Mouse (Mus musculus): ENCODE data around the gene Agrp.
"Not testable (repeated sequence)": the region's sequence is repeated elsewhere in the genome, so short reads cannot be mapped to it uniquely, and the experiment has no call there.

The Agrp gene

DNA sequence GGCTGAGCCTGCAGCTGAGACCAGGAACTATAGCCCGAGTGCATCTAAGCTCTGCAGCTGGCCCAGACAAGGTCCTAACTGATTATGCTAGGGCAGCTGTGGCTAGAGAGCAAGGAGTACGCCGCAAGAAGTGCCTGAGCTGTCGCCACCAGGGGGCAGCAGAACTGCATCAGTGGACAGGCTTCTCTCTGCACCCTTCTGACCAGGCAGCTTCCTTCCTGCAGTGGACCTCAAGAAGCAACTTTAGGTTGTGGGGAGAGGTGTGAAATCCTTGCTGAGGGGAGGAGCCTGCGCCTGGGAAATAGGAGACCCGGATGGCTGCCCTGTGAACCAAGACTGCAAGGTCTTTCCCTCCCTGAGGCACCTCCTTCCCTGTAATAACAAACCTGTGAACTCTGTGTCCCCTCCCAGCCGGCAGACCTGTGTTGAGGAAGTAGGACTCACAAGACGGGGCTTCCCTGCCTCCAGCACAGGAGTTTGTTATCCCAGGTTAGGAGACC lies 14.7 kb downstream of the Agrp start:
- DNase-seq (ENCODE audit: low spot score): peak; percentile 95

DNA sequence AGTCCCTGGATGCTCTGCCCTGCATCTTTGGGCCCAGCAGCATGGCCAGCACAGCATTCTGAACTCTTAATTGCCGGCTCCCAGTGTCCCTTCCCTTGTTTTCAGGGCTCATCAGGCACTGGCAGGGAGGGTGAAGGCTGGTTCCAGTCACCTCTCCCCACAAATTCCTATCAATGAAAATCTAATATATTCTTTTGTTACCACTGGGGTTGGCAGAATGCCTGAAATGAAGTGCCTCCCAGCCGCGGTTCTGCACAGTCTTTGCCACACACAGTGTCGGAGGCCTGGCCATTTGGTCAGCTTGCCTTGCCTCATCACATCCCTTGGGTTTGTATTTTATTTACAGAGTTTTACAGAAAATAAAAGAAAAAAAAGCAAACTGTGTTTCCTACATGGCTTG lies 15.4 kb downstream of the Agrp start:
- no peak for DNase-seq (ENCODE audit: low spot score)

DNA sequence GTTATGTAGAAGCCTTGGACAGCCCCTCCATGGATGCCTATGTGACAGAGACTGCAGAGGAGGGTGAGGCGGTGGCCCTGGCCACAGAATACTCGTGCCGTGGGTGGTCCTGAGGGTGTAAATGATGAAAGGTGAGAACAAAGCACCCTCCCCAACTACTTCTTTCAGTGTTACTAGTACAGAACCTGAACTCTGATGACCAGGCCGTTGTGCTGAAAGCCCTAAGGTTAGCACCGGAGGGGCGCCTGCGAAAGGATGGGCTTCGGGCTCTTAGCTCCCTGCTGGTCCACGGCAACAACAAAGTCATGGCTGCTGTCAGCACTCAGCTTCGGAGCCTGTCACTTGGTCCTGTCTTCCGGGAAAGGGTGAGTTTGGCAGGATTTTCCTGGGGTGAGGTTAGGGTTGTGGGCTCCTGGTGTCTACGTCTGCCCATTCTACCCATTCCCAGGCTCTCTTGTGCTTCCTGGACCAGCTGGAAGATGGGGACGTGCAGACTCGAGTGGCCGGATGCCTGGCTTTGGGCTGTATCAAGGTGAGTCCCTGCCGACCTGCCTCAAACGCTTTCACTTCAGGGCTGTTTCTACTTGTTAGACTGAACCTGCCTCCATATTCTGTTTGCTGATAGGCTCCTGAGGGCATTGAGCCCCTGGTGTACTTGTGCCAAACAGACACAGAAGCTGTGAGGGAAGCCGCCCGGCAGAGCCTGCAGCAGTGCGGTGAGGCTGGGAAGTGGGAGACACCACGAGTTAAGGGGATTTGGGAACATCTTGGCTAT lies 16.1 kb downstream of the Agrp start:
- DNase-seq (ENCODE audit: low spot score): no peak

DNA sequence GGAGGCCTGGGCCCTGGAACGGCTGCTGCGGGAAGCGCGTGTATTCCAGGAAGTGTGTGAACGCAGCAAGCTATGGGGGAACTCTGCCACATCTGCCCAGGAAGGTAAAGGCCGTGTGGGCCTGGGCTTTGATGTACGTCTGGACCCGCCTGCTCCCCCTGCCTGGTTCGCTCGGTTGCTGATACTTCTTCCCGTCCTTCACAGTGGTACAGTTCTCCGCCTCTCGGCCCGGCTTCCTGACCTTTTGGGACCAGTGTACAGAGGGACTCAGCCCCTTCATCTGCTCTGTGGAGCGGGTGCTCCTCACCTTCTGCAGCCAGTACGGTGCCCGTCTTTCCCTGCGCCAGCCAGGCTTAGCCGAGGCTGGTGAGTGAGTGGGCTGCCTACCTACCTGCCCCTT lies 17.0 kb downstream of the Agrp start:
- DNase-seq (ENCODE audit: low spot score): no peak

DNA sequence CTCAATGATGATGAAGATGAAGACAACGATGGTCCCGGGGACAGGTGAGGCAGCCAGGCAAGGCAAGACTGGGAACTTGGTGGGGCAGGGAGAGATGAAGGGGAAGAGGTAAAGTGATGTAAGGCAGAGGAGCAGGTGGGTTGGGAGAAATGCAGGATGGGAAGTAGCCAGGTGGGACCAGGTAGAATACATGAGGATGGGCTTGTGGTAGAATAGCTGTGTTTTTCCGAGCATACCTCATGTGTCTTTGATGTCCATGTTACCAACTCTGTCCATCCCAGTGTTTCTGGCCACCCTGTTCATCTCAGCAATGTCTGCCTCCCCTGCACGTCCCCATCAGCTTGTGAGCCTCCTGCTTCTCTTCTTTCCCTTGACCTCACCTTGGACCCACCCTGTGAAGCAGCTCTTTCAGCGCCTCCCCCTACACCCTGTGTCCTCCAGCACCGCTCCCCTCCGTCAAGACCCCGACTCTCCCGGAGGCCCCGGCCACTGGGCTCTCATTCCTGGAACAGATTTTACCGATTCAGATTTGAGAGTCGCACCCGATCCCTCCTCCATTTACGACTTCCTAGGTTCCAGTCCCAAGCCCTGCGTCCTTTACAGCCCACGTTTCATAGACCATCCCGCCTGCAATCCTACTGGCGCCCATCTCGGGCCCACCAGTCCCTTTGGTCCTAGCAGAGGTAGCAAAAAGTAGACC lies 18.2 kb downstream of the Agrp start:
- DNase-seq (ENCODE audit: low spot score): no peak

DNA sequence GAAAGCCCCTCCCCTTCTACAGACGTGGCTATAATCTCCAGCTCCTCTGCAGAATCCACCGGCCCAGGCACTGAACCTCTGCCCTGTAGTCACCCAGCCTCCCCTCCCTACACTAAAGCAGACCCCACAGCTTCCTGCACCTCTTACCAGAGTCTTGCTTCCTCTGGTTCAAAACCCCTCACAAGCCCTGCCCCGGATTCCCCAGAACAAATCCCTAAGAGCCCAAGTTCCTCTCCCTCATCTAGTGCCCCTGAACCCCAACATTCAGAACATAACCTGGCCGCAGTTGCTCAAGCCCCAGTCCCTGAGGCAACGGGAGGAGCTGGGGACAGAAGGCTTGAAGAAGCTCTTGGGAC lies 18.9 kb downstream of the Agrp start:
- no peak for DNase-seq (ENCODE audit: low spot score)

DNA sequence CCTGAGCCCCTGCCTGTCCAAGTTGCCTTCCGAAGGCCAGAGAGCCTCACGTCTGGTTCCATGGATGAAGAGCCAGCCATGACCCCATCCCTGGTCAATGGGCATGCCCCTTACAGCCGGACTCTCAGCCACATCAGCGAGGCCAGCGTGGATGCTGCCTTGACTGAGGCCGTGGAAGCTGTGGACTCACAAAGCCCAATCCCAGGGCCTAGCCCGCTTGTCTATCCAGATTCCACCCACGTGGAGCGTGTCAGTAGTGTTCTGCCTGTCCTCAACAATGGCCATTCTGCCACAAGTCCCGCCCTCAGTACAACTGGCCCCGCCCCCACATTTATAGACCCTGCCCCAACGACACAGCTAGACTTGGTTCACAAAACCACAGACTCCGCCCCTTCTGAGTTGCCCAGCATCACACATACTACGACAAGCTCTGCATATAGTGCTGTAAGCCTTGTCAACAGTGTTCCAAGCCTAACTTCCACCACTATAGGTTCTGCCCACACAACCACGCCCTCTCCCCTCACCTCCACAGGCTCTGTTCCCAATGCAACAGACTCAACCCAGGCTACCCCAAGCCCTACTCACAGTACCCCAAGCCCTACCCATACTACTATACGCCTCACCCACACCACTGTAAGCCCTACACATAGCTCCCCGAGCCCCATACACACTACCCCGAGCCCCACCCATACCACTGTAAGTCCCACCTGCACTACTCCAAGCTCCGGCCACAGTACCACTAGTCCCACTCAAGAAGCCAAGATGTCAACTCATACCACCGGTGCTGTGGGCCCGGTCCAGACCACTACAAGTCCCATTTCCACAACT lies 19.5 kb downstream of the Agrp start:
- DNase-seq (ENCODE audit: low spot score): no peak

DNA sequence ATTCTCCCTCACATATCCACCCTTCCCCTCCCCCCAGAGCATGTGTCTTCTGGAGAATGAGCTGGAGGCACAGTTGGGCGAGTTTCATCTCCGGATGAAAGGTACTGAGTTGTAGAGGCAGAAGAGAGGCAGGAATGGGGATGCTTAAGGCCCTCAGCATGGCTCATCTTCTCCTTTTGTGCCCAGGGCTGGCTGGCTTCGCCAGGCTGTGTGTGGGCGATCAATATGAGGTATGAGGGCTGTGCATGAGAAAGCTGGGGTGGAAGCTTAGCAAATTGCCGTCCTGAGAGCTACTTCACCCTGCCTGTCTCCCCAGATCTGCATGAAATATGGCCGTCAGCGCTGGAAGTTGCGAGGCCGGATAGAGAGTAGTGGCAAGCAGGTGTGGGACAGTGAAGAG lies 21.3 kb downstream of the Agrp start:
- no peak for DNase-seq (ENCODE audit: low spot score)

DNA sequence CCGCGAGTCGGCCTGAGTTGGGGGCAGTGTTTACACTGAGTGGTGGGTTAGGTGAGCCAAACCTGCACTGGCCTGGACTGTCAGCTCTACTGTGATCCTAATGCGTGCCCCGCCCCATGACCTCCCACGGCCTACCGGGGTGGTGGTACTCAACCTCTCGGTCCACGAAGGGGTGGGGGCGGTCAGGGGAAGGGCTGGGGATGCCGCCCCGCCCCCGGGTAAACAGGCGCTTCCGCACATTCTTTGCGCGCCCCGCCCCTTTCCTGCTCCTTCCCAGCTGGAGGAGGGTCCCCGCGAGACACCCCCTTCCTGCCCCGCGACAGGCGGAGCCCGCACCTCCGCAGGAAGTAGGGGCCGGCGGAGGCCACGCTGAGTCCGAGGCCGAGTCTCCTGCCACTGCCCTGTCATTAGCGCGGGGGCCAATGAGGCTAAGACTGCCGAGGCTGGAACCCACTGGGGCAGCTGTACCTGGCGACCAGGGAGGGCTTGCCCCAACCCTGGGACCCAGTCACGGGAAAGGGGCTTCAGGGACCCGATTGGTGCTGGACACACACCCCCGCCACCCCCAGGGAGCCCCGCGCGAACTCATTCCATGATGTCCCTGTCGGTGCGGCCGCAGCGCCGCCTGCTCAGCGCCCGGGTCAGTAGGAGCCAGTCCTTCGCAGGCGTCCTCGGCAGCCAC lies 23.2 kb downstream of the Agrp start:
- DNase-seq (ENCODE audit: low spot score): no peak

DNA sequence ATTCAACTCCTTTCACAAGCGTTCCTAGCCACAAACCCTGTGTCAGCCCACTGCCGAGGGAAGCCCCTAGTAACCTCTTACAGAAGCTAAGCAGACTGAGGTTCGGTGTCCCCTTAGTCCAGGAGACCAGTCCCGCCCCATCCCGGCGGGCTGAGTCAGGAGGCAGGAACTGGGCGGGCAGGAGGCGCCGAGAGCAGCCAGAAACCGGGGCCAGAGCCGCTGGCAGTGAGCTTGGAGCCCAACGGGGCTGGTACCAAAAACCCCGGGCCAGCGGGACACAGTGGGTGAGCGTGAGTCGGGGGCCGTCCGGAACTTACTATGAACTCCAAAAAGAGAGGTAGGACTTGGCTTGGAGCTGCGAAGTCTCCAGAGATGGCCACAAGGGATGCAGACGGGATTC lies 24.2 kb downstream of the Agrp start:
- no peak for DNase-seq (ENCODE audit: low spot score)

DNA sequence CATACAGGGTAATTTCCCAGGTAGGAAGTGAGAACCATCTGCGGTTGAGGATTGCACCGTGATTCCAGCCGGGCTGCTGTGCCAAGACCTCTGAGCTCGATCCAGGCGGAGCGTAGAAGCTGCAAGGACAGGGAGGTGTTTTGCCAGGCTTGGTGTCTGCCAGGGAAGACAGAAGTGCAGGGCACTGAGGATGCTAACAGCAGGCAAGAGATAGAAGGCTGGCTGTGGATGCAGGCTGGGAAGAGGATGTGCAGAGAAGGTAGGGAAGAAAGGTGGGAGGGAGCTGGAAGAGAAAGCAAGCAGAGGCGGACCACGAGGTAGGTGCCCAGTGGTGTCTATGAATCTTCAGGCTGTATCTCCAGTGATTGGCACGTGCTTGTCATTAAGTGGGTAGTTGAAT lies 25.4 kb downstream of the Agrp start:
- no peak for DNase-seq (ENCODE audit: low spot score)

DNA sequence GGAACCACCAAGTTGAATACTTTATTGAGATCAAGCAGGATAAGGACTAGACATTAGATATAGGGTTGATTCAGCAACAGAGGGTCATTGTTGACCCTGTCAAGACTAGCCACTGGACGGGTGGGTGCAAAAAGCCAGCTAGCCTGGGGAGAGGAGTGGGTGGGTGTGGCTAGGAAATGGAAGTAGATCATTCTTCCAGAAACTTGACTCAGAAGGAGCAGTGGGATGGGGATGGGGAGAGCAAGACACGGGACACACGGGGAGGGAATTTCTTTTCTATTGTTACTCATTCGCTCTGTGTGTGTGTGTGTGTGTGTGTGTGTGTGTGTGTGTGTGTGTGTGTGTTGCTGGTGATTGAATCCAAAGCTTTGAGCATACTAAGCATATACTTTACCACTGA lies 27.4 kb downstream of the Agrp start:
- no peak for DNase-seq (ENCODE audit: low spot score)

DNA sequence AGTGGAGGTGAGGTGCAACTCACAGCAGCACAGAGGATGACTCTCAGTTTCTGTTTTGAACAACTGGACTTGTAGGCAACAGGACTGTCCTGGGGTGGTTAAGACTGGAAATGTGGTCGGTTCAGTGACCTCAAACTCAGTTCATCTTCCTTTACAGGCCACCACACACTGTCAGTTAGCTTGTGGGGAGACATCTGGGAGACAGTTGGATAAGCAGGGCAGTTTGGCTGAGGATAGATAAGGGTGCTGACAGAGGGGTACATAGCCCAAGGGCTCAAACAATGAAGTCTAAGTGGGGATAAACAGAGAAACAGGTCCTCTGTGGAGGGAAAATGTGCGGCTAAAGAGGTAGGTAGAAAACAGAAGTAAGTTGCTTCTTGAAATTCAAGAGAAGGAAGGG lies 27.8 kb downstream of the Agrp start:
- DNase-seq (ENCODE audit: low spot score): no peak

DNA sequence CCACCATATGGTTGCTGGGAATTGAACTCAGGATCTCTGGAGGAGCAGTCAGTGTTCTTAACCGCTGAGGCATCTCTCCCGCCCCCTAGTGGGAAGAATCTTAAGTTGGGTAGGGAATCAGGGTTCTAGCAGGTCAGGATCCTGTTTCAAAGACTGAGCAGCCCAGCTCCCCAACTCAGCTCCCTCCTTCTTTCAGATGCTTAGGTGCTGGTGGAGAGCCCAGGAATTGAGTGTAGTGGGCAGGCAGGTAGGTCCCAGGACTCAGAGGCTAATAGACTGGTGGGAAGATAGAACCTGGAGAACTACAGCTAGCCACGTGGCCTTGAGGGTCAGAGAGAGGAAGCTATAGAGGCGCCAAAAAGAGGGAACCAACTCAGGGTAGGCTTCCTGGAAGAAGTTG lies 29.5 kb downstream of the Agrp start:
- no peak for DNase-seq (ENCODE audit: low spot score)

DNA sequence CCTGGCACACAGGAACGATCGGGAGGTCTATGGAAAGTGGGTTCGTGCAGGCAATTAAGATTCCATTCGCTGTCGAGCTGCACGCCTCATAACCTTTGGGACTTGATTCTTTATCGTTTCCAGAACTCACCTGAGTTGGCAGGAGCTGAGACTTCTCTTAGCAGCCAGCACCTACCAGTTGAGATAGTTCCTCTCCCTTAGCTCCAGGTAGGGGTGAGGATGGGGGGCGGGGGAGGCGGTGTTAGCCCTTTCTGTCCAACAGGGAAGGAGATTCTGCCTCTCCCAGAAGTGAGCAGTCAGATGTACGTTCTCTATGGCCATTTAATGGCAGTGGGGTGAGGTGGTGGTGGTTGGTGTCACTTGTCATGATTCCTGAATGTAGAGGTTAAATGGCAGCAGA lies 30.1 kb downstream of the Agrp start:
- DNase-seq (ENCODE audit: low spot score): no peak

DNA sequence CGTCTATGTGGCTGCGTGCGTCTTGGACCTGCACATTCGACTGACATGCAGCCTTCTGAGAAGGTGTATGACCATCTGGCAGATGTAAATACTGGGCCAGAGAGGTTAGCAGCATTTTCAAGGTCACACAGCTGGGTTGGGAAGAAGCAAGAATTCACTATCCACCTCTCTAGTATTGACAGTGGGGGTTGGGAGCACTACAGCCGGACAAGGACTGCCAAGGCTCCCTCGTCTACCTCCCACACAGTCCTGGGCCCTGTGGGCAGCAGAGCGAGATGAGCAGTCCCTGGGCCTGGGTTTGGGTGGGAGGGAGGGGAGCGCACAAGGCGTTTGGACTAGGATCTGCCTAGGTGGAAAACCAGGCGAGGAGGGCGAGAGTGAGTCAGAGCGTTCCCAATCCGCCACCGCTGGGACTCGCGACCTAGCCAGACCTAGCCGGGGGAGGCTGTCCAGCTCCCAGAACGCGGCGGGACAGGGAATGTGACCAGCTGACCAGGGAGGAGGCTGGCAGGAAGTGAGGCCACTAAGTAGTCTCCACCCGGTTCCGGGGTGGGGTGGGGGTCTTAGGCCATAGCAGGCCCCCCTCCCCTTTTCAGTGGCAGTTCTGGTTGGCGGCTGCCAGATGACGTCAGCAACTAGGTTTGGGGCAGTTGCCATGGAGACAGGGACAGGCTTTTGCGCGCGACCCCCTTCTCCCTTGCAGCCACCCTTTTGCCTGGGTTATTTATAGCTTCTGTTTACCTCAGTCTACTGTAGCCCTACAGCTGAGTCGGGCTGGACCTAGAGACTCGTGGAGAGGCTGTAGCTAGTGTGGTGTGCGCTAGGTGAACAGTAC lies 30.8 kb downstream of the Agrp start:
- DNase-seq (ENCODE audit: low spot score): no peak

DNA sequence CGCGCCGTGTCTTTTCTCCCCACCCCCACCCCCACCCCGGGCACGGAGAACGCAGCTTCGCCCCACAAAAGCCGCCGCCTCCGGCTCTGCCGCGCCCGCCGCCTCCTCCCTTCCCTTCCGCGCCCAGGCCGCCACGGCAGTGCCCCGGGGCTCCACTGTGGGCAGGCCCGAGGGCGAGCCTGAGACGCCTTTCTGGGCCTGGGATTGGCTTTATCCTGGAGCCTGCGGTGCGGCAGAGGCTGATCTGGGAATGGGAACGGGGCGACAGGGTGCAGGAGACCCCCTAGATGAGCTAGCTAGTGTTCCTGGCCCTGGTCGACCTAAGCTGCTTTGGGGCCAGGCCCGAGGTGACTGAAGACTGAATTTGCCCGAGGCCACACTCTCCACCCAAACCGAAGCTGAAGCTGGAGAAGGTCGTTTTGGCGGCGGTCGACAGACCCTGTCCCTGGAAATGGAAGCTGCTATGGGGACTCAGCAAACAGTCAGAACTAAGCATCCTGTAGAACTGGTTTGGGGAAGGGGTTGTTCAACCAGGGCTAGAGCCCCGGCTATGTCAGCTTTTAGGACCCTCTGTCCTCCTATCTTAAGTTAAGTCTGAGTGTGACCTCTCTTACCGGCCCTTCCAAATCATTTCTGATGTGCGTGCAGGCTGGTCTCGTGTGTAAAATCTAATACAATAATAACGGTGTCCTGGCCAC lies 31.6 kb downstream of the Agrp start:
- DNase-seq (ENCODE audit: low spot score): no peak

DNA sequence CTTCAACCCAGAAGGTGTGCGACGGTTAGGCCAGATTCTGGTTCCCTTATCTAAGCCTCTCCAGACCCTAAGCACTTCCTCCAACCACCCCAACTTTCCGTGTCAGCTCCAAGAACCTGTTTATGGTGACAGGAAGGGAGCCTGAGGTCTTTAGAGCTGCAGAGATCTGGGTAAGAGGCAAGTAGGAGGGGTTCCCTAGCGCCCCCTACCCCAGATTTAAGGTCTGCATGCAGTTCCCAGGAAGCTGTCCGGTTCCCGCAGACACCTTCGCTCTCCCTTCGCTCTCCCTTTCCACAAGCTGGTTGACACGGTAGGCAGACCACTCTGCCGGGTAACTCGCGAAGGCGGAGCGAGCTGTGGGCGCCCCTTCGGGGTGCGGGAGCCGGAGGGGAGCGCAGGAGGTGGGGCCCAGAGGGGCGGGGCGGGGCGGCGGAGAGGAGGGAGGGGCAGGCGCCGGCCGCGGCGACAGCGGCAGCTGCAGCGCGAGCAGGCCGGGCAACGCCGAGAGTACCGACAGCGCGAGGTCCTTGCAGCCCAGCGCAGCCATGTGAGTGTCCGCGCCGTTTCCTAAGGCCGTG lies 32.3 kb downstream of the Agrp start, which contains the start of gene Ripor1:
Gene Ripor1, plus strand, starts transcription at position 452 of the 578 bp plus-strand sequence.
- no peak for DNase-seq (ENCODE audit: low spot score)

DNA sequence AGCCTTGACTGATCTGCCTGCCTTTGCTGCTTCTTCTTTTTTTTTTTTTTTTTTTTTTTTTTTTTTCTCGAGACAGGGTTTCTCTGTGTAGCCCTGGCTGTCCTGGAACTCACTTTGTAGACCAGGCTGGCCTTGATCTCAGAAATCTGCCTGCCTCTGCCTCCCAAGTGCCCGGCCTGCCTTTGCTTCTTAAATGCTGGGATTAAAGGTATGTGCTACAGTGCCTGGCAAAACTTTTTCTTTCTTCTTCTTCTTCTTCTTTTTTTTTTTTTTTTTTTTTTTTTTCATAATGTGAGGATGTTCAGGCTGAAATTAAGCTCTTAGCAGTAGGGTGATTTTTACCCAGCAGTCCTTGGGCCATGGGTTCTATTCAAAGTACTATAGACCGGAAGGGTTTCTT lies 34.7 kb downstream of the Agrp start:
- not testable (repeated sequence) for DNase-seq (ENCODE audit: low spot score)

DNA sequence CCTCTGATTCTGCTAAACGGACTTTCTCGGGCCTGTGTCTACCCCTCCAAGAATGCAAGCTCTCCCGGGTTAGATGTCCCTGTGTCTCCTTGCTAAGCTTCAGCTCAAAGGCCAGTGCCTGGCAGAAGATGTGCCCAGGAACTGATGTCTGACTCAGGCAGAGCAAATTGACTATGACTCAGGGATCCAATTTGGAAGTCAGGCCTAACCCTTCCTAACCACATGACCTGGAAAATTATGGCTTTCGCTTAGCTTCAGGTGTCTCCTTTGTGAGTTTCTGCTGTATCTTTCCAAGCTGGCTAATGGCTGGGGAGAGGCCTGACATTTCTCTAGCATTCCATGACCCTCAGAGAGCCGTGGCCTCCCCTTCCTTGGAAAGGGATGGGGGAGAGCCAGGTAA lies 35.9 kb downstream of the Agrp start:
- DNase-seq (ENCODE audit: low spot score): no peak
